Mouse (Mus musculus) erythroblast, embryonic 14.5 days (primary cell): ENCODE measurements around the gene Etfdh.

ENCODE experiments used
- GATA1 ChIP-seq: IDR thresholded peaks from 2 replicates; pipeline ENCODE4 v1.6.1; 2012; ENCODE audit warnings: low read length, inconsistent platforms, mixed read lengths
- TAL1 ChIP-seq: IDR thresholded peaks from 3 replicates; pipeline ENCODE4 v1.6.1; 2012; ENCODE audit warnings: low read length, inconsistent platforms, mixed read lengths

DNA sequence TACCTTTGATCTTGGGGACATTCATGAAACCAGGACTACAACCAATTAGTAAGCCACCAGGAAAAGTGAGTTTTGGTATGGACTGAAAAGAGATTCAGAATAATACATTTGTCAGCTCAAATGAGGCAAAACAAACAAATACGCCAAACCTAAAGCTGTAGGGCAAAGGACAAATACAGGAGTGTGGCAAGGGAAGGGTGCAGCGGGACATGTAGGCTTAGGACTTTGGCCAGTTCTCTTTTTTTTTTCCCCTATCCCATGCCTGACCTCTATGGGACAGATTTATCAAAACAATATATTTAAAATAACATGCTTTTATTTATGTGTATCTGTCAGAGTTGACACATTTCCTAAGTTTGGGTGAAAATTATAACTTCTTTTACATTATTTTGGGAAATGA lies 19.4 kb downstream of the Etfdh start:
- TF ChIP-seq GATA1 (no peak), TAL1 (no peak)
